Mouse (Mus musculus) kidney, embryonic 16.5 days (tissue): ENCODE results near the gene Gm45716. TPM values are rescaled to one million over a fixed set of nuclear protein-coding genes. Genes with fewer than 3 reads are reported as not detected.

ENCODE experiments used
- ATAC-seq: fragments of 200-750 bp; cut with Nextera tagmentation; 2 replicates; pipeline ENCODE4 v1.8.0; 2017; ENCODE audit warnings: moderate TSS enrichment; ENCODE audit not compliant: low FRiP score, low TSS enrichment
- H3K27ac ChIP-seq: fragments of 300-500 bp; sonication (generic); 2 replicates; pipeline ENCODE4 v1.5.1; 2014; ENCODE audit warnings: low read length
- H3K27me3 ChIP-seq: fragments of 300-500 bp; sonication (generic); 2 replicates; pipeline ENCODE4 v1.6.1; 2014; ENCODE audit warnings: low read length, control low read depth, mixed read lengths; ENCODE audit not compliant: insufficient read depth
- H3K36me3 ChIP-seq: fragments of 300-500 bp; sonication (generic); 2 replicates; pipeline ENCODE4 v1.6.1; 2014; ENCODE audit warnings: low read length, control low read depth, mixed read lengths; ENCODE audit not compliant: insufficient read depth
- H3K4me1 ChIP-seq: fragments of 300-500 bp; sonication (generic); 2 replicates; pipeline ENCODE4 v1.6.1; 2014; ENCODE audit warnings: low read length, control low read depth, mixed read lengths; ENCODE audit not compliant: insufficient read depth
- H3K4me2 ChIP-seq: fragments of 300-500 bp; sonication (generic); replicated peaks from 2 replicates; pipeline ENCODE4 v1.6.1; 2014; ENCODE audit warnings: low read depth, low read length
- H3K4me3 ChIP-seq: fragments of 300-500 bp; sonication (generic); 2 replicates; pipeline ENCODE4 v1.5.1; 2014; ENCODE audit warnings: mild to moderate bottlenecking, low read length
- H3K9ac ChIP-seq: fragments of 300-500 bp; sonication (generic); replicated peaks from 2 replicates; pipeline ENCODE4 v1.6.1; 2014; ENCODE audit warnings: low read length
- H3K9me3 ChIP-seq: fragments of 300-500 bp; sonication (generic); 2 replicates; pipeline ENCODE4 v1.6.1; 2016; ENCODE audit warnings: low read length, control low read depth
- WGBS: fragments of 180-500 bp; shearing (Covaris S2); extraction: QIAGEN DNeasy Blood & Tissue Kit; methylation state at CpG from one replicate; pipeline ENCODE4 v1.1.7; 2014; 5-methylcytosine and 5-hydroxymethylcytosine counted together
- polyA plus RNA-seq: library from polyadenylated mRNA; unstranded; fragments of >200 nt; fragmentation: Nextera tagmentation; extraction: Ambion mirVana; gene quantifications from 2 replicates; pipeline ENCODE4 v1.2.1, GENCODE M21; 2015

Gm45716 gene
- polyA plus RNA-seq, 1 experiment from 2014 or later: 6.7 TPM

GRCm38 (mm10) chr11:90230671-90231070 is 43.2 kb downstream of the Gm45716 start:
- Histone ChIP-seq H3K4me1 (peaks cover 14% of the 10 kb centered on the region), H3K4me2 (no peak overlapping the region), H3K27me3 (no peaks in the 10 kb centered on the region), H3K36me3 (no peaks in the 10 kb centered on the region), H3K9me3 (no peaks in the 10 kb centered on the region), H3K9ac (no peak overlapping the region), H3K27ac (peak overlapping the region; percentile 76), H3K4me3 (no peak overlapping the region)
- 72% methylated on average over 2 of the region's 2 CpGs for WGBS
- peak; percentile 35; the same call in 1 of the 2 replicates for ATAC-seq

- Histone ChIP-seq H3K4me3 (no peak overlapping the region), H3K36me3 (no peaks in the 10 kb centered on the region), H3K9ac (no peak overlapping the region), H3K4me1 (peaks cover 14% of the 10 kb centered on the region), H3K27me3 (no peaks in the 10 kb centered on the region), H3K4me2 (no peak overlapping the region), H3K27ac (peak overlapping the region; percentile 76), H3K9me3 (no peaks in the 10 kb centered on the region)
- ATAC-seq: no peak
- 38% methylated on average over 2 of the region's 2 CpGs for WGBS
Measured at GRCm38 (mm10) chr11:90231631-90232030, 44.1 kb downstream of the Gm45716 start.

- Histone ChIP-seq H3K27me3 (no peaks in the 10 kb centered on the region), H3K4me3 (no peak overlapping the region), H3K9ac (no peak overlapping the region), H3K4me1 (peaks cover 14% of the 10 kb centered on the region), H3K4me2 (no peak overlapping the region), H3K27ac (peak overlapping the region; percentile 65), H3K9me3 (no peaks in the 10 kb centered on the region), H3K36me3 (no peaks in the 10 kb centered on the region)
- 12% methylated on average over 4 of the region's 4 CpGs for WGBS
- peak; percentile 74; the same call in 1 of the 2 replicates for ATAC-seq
Measured at GRCm38 (mm10) chr11:90232685-90233084, 45.2 kb downstream of the Gm45716 start.

- Histone ChIP-seq H3K9me3 (no peaks in the 10 kb centered on the region), H3K4me2 (no peak overlapping the region), H3K36me3 (no peaks in the 10 kb centered on the region), H3K9ac (no peak overlapping the region), H3K27ac (no peak overlapping the region), H3K4me3 (no peak overlapping the region), H3K4me1 (peaks cover 9% of the 10 kb centered on the region), H3K27me3 (no peaks in the 10 kb centered on the region)
- 77% methylated on average over 5 of the region's 5 CpGs for WGBS
- no peak for ATAC-seq
Measured at GRCm38 (mm10) chr11:90235221-90235620, 47.7 kb downstream of the Gm45716 start.

GRCm38 (mm10) chr11:90237616-90238015 is 50.1 kb downstream of the Gm45716 start:
- no peak for ATAC-seq
- Histone ChIP-seq H3K4me2 (no peak overlapping the region), H3K4me3 (no peak overlapping the region), H3K27me3 (no peaks in the 10 kb centered on the region), H3K4me1 (no peaks in the 10 kb centered on the region), H3K27ac (no peak overlapping the region), H3K36me3 (no peaks in the 10 kb centered on the region), H3K9ac (no peak overlapping the region), H3K9me3 (no peaks in the 10 kb centered on the region)
- WGBS: 83% methylated on average over 5 of the region's 5 CpGs

GRCm38 (mm10) chr11:90238657-90239056 is 51.2 kb downstream of the Gm45716 start:
- no peaks in the 10 kb centered on the region for H3K4me1 ChIP-seq
- 39% methylated on average over 2 of the region's 2 CpGs for WGBS
- no peaks in the 10 kb centered on the region for H3K36me3 ChIP-seq
- H3K27me3 ChIP-seq: no peaks in the 10 kb centered on the region
- H3K4me2 ChIP-seq: no peak overlapping the region
- H3K4me3 ChIP-seq: no peak overlapping the region
- H3K9ac ChIP-seq: no peak overlapping the region
- ATAC-seq: no peak
- H3K9me3 ChIP-seq: no peaks in the 10 kb centered on the region
- H3K27ac ChIP-seq: no peak overlapping the region

GRCm38 (mm10) chr11:90240652-90241330 is 53.3 kb downstream of the Gm45716 start:
- no peak for ATAC-seq
- no peaks in the 10 kb centered on the region for H3K27me3 ChIP-seq
- no peaks in the 10 kb centered on the region for H3K4me1 ChIP-seq
- 25% methylated on average over 6 of the region's 6 CpGs for WGBS
- no peak overlapping the region for H3K4me2 ChIP-seq
- no peaks in the 10 kb centered on the region for H3K36me3 ChIP-seq
- H3K9me3 ChIP-seq: no peaks in the 10 kb centered on the region
- no peak overlapping the region for H3K9ac ChIP-seq
- H3K27ac ChIP-seq: 0 out of 2 replicates have a peak overlapping the region, but pooled peaks have one; percentile 3
- no peak overlapping the region for H3K4me3 ChIP-seq

GRCm38 (mm10) chr11:90241874-90242273 is 54.4 kb downstream of the Gm45716 start:
- H3K4me2 ChIP-seq: no peak overlapping the region
- no peak overlapping the region for H3K4me3 ChIP-seq
- no peaks in the 10 kb centered on the region for H3K9me3 ChIP-seq
- H3K9ac ChIP-seq: no peak overlapping the region
- no peaks in the 10 kb centered on the region for H3K36me3 ChIP-seq
- H3K27me3 ChIP-seq: no peaks in the 10 kb centered on the region
- no peaks in the 10 kb centered on the region for H3K4me1 ChIP-seq
- H3K27ac ChIP-seq: no peak overlapping the region
- no peak for ATAC-seq
- 86% methylated on average over 2 of the region's 2 CpGs for WGBS

GRCm38 (mm10) chr11:90243300-90243699 is 55.8 kb downstream of the Gm45716 start:
- Histone ChIP-seq H3K9ac (no peak overlapping the region), H3K4me3 (no peak overlapping the region), H3K4me2 (no peak overlapping the region), H3K9me3 (no peaks in the 10 kb centered on the region), H3K27ac (no peak overlapping the region), H3K27me3 (no peaks in the 10 kb centered on the region), H3K36me3 (no peaks in the 10 kb centered on the region), H3K4me1 (no peaks in the 10 kb centered on the region)
- no peak for ATAC-seq
- WGBS: 98% methylated on average over 2 of the region's 2 CpGs

- Histone ChIP-seq H3K36me3 (no peaks in the 10 kb centered on the region), H3K9ac (no peak overlapping the region), H3K9me3 (no peaks in the 10 kb centered on the region), H3K4me1 (peaks cover 12% of the 10 kb centered on the region; the same call in 1 of the 2 replicates), H3K4me2 (no peak overlapping the region), H3K27me3 (no peaks in the 10 kb centered on the region), H3K27ac (no peak overlapping the region), H3K4me3 (no peak overlapping the region)
- 76% methylated on average over 6 of the region's 6 CpGs for WGBS
- no peak for ATAC-seq
Measured at GRCm38 (mm10) chr11:90245630-90246029, 58.1 kb downstream of the Gm45716 start.
